Mouse (Mus musculus) CH12.LX (cell line): ENCODE data around the gene Far2.

Experiments
- CTCF ChIP-seq, 2 experiments: IDR thresholded peaks in 1 of 2; conservative IDR thresholded peaks in 1 of 2; 2 replicates each; pipeline ENCODE4 v1.5.1; 2011 to 2012; ENCODE audit warnings: low read depth in 2 of 2, low read length in 2 of 2, improper control_type of control experiment in 1 of 2, inconsistent platforms in 1 of 2, mild to moderate bottlenecking in 1 of 2, moderate library complexity in 1 of 2
- MAFK ChIP-seq: IDR thresholded peaks from 2 replicates; pipeline ENCODE4 v1.6.1; 2011; ENCODE audit warnings: low read length, improper control_type of control experiment; ENCODE audit not compliant: insufficient replicate concordance

GRCm38 (mm10) chr6:148132314-148132713 lies 85.3 kb downstream of the Far2 start:
- TF ChIP-seq MAFK = no peak
- no peak for TF ChIP-seq CTCF (conservative IDR thresholded peaks at IDR 0.05 in 1 of 2, IDR thresholded peaks at IDR 0.05 in 1 of 2; ENCODE audit: low read depth in 2 of 2, low read length in 2 of 2)
